Mouse (Mus musculus) frontal cortex, postnatal 36 days (tissue): ENCODE results near the gene B230104I21Rik.

Experiments
- DNase-seq, 2 experiments: peaks; one replicate each; pipeline ENCODE4 v3.0.0; 2022; ENCODE audit warnings: low spot score in 2 of 2

Gene B230104I21Rik

GRCm38 (mm10) chr4:154393196-154394122 lies 57.5 kb downstream of the B230104I21Rik start:
- peak; percentile 26 to 44 for DNase-seq

DNA sequence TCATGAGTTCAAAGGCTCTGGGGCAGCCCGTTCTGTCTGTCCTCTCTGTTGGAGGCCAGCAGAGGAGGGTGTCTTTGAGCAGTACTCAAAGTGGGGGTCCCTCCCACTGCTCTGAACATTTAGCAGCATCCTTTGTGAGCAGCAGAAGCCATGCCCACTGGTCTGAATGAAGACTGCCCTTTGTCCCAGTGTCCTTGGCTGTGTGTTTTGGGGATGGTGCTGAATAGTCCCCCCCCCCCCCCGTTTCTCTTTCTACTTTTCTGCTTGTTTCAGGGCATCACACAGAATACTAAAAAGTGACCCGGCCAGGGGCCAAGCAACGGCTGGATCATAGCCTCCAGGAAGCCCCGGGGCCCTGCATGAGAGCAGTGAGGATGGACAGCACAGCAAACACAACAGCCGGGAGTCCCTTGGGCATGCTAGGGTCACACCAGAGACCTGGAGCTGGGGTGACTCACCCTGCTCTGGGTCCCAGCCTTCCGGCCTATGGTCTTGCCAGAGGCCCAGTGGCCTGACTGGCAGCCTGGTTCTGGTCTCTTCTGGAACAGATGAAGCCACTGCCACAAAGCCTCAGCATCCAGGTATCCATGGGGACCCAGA lies 58.3 kb downstream of the B230104I21Rik start:
- no peak for DNase-seq

DNA sequence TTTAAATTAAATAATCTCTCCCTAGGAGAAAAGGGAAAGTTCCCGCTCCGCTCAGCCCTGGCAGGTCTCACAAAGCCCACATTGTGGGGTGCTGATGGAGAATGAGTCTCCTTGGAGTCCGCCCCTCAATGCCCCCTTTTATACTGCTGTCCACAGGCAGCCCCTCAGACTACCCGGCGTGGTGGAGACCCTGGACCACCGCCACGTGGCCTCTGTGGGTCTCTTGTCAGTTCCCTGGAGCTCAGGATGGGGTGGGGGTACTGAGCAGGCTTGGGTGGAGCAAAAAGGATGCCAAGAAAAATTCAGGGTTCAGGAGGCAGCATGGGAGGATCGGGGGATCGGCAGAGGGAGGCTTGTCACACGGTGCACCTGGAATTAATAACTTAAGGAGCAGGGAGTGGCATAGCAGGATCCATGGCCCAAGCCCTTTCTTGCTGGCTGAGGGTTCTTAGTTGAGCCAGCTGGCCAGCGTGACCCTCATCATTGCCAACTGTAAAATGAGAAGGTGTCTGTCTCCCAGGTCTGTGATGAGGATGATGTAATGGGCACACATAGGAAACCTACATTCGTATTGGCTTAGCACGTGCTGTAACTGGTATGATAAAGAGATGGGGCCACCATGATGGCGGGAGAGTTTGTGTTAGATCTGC lies 60.9 kb downstream of the B230104I21Rik start:
- DNase-seq = no peak
